Mouse (Mus musculus) lung, adult 2 months (tissue): ENCODE results near the gene Myocos. TPM values are rescaled to one million over a fixed set of nuclear protein-coding genes. Genes with fewer than 3 reads are reported as not detected.
A peak's percentile ranks its signal among the peaks of the same experiment; 100 is the strongest.

ENCODE experiments used
- DNase-seq: peaks from one replicate; pipeline ENCODE4 v3.0.0; 2022
- H3K4me1 ChIP-seq: fragments of 200-500 bp; 2 replicates; pipeline ENCODE4 v1.6.1; 2011; ENCODE audit warnings: low read length; ENCODE audit not compliant: control insufficient read depth, insufficient read depth
- H3K4me3 ChIP-seq: fragments of 200-500 bp; replicated peaks from 2 replicates; pipeline ENCODE3; 2011; ENCODE audit warnings: low read depth, mild to moderate bottlenecking, control low read depth, low read length; ENCODE audit errors: extremely low read depth
- CTCF ChIP-seq: fragments of 200-500 bp; IDR thresholded peaks from 2 replicates; pipeline ENCODE4 v1.5.1; 2011; ENCODE audit warnings: mild to moderate bottlenecking, low read length, control low read depth; ENCODE audit not compliant: insufficient read depth
- POLR2A ChIP-seq: fragments of 200-500 bp; IDR thresholded peaks from 2 replicates; pipeline ENCODE4 v1.6.1; 2011; ENCODE audit warnings: low read depth, mild to moderate bottlenecking, control low read depth, low read length, borderline replicate concordance; ENCODE audit errors: extremely low read depth
- WGBS: fragments of 180-500 bp; shearing (Covaris S2); methylation state at CpG from one replicate; pipeline ENCODE4 v1.1.7; 2018; 5-methylcytosine and 5-hydroxymethylcytosine counted together
- polyA plus RNA-seq: library from polyadenylated mRNA; depleted of rRNA; stranded (reverse); fragments of >200 nt; gene quantifications from 2 replicates; pipeline ENCODE4 v1.2.3, GENCODE M21; 2012; rRNA removed

The Myocos gene
- not detected in 2 replicates for polyA plus RNA-seq

DNA sequence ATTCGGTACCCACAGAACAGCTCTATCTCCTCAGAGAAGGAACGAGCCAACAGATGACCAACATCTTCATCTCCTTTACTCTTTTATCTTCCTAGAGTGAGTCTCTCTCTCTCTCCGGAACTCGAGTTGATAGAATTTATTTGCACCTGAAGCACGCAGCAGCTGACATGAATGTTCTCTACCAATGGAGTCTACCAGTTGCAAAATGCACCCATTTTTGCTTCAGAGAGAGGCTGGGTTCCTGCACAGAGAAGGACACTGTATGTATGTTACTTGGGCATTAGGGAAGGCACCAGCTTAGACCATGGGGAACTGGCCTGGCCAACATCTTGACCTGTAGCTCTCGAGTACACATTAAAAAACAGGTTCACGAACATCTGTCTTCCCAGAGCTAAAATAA is at the start of gene Myocos:
Myocos (minus strand) TSS at position 101 of the 400 bp plus-strand sequence.
- no peak for TF ChIP-seq CTCF
- TF ChIP-seq POLR2A = no peak
- Histone ChIP-seq H3K4me3 (no peak within 1 kb of the TSS), H3K4me1 (no peaks in the 10 kb centered on the region)
- no peak for DNase-seq
- WGBS = 88% methylated on average over 7 of the region's 7 CpGs

DNA sequence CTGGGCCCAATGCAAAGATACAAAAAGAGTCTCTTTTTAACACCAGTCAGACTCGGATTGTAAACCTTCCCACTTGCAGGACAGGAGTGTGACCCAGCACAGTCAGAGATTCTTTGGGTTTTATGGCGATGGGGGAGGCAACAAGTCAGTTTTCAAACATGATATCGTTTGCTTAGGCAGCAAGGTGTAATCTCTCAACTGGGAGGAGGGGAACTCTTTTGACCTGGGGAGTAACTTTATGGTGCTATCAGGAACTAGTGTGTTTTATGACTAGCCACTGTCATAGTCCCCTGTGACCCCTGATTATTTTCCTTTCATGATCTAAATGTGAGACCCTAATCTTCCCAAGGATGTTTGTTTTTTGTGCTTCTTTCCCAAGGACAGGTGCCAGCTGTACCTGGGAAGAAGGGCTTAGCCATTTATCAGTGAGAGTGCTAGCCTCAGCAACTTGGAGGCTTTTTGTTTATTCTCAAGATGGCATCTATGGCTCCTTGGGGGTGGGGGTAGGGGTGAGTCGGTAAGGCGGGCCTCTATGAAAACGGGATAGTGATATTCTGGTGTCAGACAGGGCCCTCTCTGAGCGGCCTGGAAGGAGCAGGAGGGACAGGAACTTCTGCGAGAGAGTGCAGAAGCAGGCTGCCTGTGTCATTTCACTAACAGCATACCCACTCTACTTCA is 42.5 kb upstream of the Myocos start:
- 70% methylated on average over 8 of the region's 8 CpGs for WGBS
- Histone ChIP-seq H3K4me1 (no peaks in the 10 kb centered on the region), H3K4me3 (no peak overlapping the region)
- no peak for TF ChIP-seq CTCF
- TF ChIP-seq POLR2A = no peak
- DNase-seq = no peak

DNA sequence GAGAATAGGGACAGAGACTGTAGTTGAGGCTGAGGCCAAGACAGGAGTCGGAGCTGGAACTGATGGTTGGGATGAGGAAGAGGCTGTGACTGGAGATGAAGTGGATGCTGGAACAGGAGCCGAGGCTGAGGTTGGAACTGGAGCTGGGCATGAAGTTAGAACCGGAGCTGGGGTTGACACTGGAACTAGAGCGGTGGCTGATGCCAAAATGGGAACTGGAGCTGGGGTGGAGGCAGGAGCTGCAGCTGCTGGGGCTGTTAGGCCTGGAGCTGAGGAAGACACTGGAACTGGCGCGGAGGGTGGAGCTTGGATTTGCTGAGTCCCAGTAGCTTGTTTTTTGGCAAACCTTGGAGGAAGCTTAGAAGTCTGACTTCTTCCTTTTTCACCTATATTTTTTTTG is 39.8 kb upstream of the Myocos start:
- no peak for DNase-seq
- TF ChIP-seq POLR2A (no peak), CTCF (no peak)
- no peaks in the 10 kb centered on the region for H3K4me1 ChIP-seq
- 90% methylated on average over 6 of the region's 6 CpGs for WGBS
- H3K4me3 ChIP-seq = no peak overlapping the region

DNA sequence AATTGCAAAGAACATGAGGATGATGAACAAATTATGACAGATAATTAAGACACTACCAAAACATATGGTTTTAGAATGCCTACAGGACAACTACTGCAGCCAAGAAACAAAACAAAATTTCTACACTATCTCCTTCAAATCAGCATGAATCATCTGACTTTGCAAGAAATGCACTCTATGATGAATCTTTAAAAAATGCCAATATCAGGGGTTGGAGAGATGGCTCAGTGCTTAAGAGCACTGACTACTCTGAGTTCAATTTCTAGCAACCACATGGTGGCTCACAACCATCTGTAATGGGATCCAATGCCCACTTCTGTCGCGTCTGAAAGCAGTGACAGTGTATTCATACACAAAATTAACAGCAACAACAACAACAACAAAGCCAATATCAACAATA is 35.7 kb upstream of the Myocos start:
- no peak for DNase-seq
- no peaks in the 10 kb centered on the region for H3K4me1 ChIP-seq
- 73% methylated on average over 2 of the region's 2 CpGs for WGBS
- TF ChIP-seq CTCF = no peak
- TF ChIP-seq POLR2A = no peak
- H3K4me3 ChIP-seq = no peak overlapping the region

DNA sequence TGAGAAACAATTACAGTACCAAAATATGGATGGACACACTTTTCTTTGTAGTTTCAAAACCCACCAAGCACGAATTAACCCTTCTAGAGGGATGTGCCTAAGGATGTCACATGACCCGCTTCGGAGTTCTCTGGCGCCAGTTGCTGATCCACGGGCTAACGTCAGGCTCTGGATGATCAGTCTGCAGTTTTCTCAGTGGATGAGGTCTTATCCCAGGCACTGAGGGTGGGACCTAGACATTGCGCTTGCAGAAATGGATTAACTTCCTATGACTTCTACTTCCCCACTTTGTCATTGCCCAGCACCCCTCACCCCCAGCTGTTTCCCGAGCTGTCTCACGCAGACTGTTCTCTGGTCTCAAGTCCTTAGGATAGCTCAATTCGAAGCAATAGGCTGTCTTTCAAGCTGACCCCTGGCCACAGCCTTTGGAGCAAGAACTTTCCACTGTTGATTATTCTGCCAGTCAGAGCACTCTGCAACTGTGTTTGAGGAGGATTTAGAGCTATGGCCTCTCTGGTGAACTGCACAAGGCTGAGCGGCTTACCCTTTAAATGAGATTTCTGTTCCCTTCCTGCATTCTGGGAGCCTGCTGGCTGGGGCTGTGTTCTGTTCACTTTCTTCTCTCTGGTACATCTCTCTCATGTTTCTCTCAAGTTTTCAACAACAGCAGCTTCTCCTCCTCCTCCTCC is 7.6 kb upstream of the Myocos start:
- 3% methylated on average over 11 of the region's 11 CpGs for whole genome bisulfite sequencing
- no peak for TF ChIP-seq POLR2A
- no peak for TF ChIP-seq CTCF
- DNase-seq = no peak
- Histone ChIP-seq H3K4me3 (no peak overlapping the region), H3K4me1 (no peaks in the 10 kb centered on the region)

DNA sequence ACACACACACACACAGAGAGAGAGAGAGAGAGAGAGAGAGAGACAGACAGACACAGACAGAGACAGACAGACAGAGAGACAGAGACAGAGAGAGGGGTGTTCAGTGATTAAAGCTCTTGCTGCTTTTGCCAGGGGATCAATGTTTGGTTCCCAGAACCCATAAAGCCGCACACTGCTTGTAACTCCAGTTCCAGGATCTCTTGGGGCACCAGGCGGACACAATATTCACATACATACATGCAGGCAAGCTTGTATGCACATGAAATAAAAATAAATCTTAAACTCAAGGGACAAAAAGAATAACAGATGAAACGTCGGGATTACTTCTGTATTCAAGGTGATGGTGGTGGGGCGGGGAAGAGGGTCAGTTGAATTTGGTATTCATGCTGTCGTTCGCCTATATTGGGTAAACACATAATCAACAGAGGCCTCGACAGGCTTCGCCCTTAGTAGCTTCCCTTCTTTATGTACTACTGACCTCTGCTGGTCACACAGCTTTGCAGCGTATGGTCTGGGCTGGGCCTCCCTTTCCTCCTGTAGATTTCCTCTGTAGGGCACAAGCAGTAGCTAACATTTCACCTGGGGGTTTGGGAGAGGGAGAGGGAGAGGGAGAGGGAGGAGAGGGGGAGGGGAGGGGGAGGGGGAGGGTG is 6.9 kb upstream of the Myocos start:
- TF ChIP-seq POLR2A (no peak), CTCF (peak; percentile 90)
- 12% methylated on average over 10 of the region's 10 CpGs for WGBS
- DNase-seq = peak; percentile 54
- Histone ChIP-seq H3K4me1 (no peaks in the 10 kb centered on the region), H3K4me3 (no peak overlapping the region)

DNA sequence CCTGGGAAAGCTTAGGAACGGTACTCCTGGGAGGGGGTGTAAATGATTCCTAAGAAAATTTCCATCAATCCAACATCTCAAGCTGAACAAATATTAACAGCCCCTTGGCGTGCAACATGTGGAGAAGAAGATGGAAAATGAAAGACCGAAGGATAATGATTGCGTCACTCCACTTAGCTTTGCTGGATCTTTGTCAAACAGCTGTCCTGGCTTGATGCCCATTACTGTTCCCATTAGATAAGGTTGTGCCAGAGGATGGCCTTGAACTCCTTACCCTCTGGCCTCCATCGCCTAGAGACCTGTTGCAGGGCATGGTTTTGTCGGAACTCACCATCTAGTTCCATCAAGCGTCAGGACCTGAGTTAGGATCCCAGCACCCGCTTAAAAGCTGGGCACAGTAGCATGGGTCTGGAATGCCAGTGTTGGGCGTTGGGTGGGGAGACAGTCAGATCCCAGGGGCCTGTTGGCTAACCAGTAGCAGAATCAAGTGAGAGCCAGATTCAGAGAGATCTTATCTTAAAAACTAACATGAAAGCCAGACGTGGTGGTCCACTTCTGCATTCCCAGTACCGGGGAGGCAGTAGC is 2.3 kb upstream of the Myocos start:
- Histone ChIP-seq H3K4me3 (no peak overlapping the region), H3K4me1 (no peaks in the 10 kb centered on the region)
- no peak for DNase-seq
- WGBS = 55% methylated on average over 11 of the region's 11 CpGs
- TF ChIP-seq POLR2A = no peak
- TF ChIP-seq CTCF = no peak

DNA sequence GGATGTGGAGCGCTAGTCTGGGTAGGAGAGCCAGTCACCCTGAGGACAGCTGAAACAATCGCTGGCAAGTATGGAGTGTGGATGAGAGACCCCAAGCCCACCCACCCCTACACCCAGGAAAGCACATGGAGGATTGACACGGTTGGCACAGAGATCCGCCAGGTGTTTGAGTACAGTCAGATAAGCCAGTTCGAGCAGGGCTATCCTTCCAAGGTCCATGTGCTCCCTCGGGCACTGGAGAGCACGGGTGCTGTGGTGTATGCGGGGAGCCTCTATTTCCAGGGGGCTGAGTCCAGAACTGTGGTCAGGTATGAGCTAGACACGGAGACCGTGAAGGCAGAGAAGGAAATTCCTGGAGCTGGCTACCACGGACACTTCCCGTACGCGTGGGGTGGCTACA is 9.6 kb downstream of the Myocos start:
- Histone ChIP-seq H3K4me1 (peaks cover 3% of the 10 kb centered on the region; the same call in 1 of the 2 replicates), H3K4me3 (no peak overlapping the region)
- no peak for TF ChIP-seq POLR2A
- no peak for TF ChIP-seq CTCF
- DNase-seq = no peak
- 86% methylated on average over 14 of the region's 14 CpGs for WGBS

DNA sequence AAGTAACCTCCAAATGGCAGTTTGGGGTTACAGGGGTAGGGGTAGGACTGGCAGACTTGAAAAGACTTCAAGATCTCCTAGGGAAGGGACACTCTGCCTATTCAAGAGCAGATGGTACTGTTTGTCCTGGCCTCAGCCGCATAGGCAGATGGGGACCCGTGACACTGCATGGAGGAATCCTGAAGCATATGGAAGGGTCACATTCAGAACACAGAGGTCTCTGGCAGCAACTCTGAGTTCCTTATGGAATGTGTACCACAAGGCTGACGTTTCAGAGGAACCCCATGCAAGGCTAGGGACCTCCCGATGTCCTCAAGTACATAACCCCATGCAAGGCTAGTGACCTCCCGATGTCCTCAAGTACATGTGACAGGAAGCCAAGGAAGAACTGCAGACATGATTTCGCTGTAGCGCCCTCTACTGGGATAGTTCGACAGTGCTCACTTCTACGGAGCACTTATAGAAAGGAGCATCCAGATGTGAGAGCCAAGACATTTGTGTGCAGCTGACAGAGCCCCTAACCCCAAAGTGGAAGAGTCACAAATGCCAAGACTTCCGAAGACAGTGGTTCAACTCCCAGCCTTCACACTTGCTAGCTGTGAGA is 11.8 kb downstream of the Myocos start:
- DNase-seq = no peak
- H3K4me1 ChIP-seq = peaks cover 3% of the 10 kb centered on the region; the same call in 1 of the 2 replicates
- no peak overlapping the region for H3K4me3 ChIP-seq
- no peak for TF ChIP-seq CTCF
- TF ChIP-seq POLR2A = no peak
- 75% methylated on average over 10 of the region's 10 CpGs for WGBS
